Mouse (Mus musculus) myocyte (in vitro differentiated cells): ENCODE results near the gene Nudt21.

Experiments used
- E2F4 ChIP-seq: IDR thresholded peaks from one replicate; pipeline ENCODE4 v1.6.1; 2011; ENCODE audit warnings: mild to moderate bottlenecking, control low read depth, moderate library complexity; ENCODE audit not compliant: insufficient read depth
- MAX ChIP-seq: IDR thresholded peaks from one replicate; pipeline ENCODE4 v1.6.1; 2011; ENCODE audit warnings: low read depth, mild to moderate bottlenecking, control low read depth
- MYOG ChIP-seq, 3 experiments: IDR thresholded peaks; one replicate each; pipeline ENCODE4 v1.6.1; 2011; ENCODE audit warnings: control low read depth in 2 of 3, low read depth in 2 of 3, mild to moderate bottlenecking in 2 of 3; ENCODE audit not compliant: insufficient read length in 2 of 3, control insufficient read depth in 1 of 3, insufficient read depth in 1 of 3
- POLR2A ChIP-seq: IDR thresholded peaks from one replicate; pipeline ENCODE4 v1.6.1; 2011; ENCODE audit warnings: low read depth, mild to moderate bottlenecking, control low read depth, moderate library complexity; ENCODE audit not compliant: insufficient read length
- POLR2AphosphoS2 ChIP-seq: IDR thresholded peaks from one replicate; pipeline ENCODE4 v1.6.1; 2011; ENCODE audit warnings: low read depth, control low read depth; ENCODE audit not compliant: insufficient read length
- TCF3 ChIP-seq: IDR thresholded peaks from one replicate; pipeline ENCODE4 v1.6.1; 2011; ENCODE audit warnings: low read depth, control low read depth; ENCODE audit not compliant: insufficient read length
- USF1 ChIP-seq: IDR thresholded peaks from one replicate; pipeline ENCODE4 v1.6.1; 2011; ENCODE audit warnings: low read depth, mild to moderate bottlenecking, control low read depth, moderate library complexity

DNA sequence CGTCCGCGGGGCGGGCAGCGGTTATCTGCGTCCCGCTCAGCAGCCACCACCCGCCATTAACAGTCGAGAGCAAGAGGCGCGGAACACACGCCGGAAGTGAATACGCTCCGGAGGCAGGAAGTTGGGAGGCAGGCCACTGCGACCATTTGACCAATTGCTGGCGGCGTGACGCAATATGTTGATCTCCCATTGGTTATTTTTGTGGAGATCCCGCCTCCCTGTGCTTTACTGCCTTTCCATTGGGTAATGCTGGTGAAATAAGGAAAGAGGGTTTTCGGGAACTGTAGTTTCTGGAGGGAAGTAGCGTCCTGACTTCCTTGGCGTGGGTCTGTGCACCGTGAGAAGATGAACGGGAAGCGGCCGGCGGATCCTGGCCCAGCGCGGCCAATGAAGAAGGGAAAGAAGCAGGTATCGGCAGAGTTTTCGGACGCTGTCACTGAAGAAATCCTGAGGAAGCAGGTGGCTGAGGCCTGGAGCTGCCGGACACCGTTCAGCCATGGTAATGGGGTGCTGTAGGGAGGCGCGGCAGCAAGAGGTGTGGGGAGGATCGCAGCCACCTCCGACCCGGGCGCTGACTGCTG, at the start of gene Nudt21, which contains the start of gene Ogfod1:
- no peak for TF ChIP-seq POLR2AphosphoS2
- TF ChIP-seq POLR2A = peak; percentile 69
- TF ChIP-seq MYOG (IDR thresholded peaks at IDR 0.05; ENCODE audit: control insufficient read depth in 1 of 3, insufficient read depth in 1 of 3, insufficient read length in 2 of 3, low read depth in 2 of 3) = no peak
- TF ChIP-seq TCF3 = no peak
- no peak for TF ChIP-seq E2F4
- no peak for TF ChIP-seq MAX
- TF ChIP-seq USF1 = no peak
